Mouse (Mus musculus) thymus, postnatal 14 days (tissue): ENCODE measurements around the gene Fga.
A peak's percentile ranks its signal among the peaks of the same experiment; 100 is the strongest.

Experiments
- DNase-seq: peaks from one replicate; pipeline ENCODE4 v3.0.0; 2021

The Fga gene

DNA sequence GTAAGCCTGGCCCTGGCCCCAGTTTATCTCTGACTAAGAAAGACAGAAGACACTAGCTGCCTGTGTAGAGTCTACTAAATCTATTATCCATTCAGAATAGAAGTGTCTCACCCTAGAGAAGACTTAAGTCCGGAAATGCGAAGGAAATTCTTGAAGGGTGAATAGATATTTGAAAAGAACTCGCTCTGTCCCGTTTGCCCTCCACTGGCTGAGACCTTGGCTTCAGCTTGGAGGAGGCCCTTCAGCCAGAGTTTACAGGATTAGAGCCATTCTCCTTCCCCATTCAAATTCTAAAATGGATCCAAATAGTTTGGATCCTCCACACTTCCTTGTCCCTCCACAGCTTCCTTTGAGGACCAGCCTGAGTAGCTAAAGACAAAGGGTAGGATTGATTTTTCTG is 4.5 kb downstream of the Fga start:
- DNase-seq = no peak

DNA sequence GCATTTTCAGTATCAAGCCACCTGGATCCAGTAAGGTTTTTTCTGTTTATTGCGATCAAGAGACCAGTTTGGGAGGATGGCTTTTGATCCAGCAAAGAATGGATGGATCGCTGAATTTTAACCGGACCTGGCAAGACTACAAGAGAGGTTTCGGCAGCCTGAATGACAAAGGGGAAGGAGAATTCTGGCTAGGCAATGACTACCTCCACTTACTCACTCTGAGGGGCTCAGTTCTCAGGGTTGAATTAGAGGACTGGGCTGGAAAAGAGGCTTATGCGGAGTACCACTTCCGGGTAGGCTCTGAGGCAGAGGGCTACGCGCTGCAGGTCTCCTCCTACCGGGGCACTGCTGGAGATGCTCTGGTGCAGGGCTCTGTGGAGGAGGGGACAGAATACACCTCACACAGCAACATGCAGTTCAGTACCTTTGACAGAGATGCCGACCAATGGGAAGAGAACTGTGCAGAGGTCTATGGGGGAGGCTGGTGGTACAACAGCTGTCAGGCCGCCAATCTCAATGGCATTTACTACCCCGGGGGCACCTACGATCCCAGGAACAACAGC is 7.0 kb downstream of the Fga start:
- no peak for DNase-seq

DNA sequence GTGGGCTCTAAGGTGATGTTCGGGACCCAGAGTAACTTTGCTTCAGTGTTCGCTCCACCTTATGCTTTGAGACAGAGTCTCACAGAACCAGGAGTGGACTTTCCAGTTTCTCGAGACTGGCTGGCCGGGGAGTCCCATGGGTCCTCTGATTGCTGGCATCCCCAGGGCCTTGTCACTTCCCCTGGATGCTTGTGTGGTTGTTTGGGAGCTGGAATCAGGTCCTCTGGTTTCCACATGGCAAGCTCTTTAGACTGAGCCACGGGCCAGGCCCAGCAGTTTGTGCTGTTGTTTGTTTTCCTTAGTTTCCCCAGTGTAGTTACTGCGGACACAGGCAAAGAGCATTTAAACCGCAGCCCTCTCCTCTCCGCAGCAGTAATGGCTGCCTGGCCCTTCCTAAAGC is 7.9 kb downstream of the Fga start:
- no peak for DNase-seq

DNA sequence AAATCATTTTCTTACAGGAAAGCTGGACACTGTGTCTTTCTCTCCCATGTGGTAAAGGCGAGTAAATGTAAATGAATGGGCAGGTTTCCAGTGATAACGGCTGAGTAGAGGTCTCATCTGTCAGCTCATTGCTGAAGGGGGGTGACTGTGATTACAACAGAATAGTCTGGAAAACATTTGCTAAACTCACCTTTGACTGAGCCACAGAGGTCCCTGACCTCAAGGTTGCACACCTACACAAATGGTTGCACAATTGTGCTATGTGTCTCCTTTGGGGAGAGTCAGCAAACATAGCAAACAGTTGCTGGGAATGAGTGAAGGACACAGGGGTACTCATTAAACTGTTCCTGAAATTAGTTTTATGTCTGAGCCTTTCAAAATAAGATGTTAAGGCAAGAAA is 13.0 kb downstream of the Fga start:
- DNase-seq = no peak

DNA sequence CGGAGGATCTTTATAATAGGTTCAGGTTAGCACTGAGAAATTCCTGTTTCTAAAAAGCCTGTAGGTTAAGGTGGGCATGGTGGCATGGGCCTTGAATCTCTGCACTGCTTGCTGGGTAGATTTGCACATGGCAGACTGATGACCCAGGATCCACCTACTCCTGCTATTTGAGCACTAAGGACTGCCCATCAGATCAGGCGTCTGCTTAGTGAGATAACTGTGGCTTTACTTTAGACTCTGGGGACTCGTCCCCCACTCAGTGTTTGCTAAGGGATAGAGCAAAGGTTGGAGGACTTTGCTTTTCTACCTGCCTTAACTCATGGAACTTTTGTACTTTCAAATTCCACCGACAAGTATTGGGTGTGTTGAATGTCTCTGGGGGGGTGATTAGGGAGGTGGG is 13.8 kb downstream of the Fga start:
- DNase-seq = no peak

DNA sequence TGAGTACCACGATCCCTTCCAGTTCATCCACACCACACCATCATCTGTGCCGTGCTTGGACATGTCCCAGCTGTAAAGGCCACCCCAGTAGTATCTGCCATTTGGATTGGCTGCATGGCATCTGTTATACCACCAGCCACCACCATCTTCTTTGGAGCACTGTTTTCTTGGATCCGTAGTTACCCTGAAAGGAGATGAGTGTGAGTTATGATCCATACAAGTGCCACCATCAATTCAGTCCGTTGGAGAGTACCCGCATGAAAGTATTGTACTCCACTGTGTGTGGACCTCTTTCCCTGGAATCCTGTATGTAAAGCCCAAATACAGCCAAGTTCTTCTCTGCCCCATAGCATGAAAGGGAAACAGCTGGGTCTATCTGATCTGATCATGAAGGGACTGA is 16.6 kb downstream of the Fga start:
- no peak for DNase-seq

DNA sequence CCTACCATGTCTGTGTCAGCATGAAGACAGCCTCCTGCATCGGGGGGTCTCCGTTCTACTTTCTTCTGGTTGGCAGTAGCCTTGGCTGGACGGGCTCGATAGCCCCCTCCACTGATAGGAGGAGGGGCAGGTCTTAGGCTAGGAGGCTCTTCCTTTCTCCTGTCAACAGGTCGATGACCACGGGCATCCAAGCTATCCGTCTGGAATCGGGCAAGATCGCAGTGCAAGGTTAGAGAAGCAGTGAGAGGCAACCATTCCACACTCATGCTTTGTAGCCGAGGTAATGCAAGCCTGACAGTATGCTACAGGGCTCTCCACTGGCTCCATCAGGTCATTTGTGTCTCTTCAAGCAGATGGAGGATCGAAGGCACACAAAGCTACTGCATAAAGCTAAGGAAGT is 20.8 kb downstream of the Fga start:
- no peak for DNase-seq

DNA sequence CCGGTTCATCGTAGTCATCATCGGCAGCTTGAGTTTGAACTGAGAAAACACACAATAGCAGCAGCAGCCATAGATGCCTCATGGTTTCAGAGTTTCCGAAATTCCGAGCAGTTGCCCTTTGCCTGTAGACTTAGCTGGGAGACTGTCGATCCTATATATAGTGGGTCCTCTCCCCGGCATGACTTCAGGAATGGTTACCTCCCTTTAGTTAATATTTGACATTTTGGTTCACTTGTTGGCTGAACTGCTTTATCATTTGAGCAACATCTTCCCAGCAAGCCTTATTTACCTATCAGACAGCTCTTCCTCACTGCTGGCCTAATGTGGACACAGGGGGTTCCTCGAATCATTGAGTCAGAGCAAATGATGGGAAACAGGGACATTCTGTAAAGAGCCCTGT is 23.8 kb downstream of the Fga start, which contains the start of gene Fgb:
Gene Fgb (minus strand): TSS at position 184 of the 400 bp plus-strand sequence.
- no peak for DNase-seq

DNA sequence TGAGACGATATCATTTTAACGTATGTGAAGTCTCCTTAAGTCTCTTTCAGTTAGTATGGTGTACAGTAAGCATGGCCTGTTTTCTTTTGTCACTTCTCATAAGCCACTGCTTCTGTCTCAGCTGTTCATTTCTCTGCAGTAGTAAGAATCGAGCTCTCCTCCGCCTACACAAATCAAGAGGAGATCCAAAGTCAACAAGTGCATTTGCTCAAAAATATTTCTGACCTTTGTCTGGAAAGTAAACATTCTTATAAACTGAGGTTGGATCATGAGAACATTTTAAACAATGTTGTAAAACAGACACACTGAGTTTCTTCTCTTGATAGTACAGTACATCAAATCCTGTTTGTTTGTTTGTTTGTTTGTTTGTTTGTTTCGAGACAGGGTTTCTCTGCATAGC is 24.8 kb downstream of the Fga start:
- no peak for DNase-seq

DNA sequence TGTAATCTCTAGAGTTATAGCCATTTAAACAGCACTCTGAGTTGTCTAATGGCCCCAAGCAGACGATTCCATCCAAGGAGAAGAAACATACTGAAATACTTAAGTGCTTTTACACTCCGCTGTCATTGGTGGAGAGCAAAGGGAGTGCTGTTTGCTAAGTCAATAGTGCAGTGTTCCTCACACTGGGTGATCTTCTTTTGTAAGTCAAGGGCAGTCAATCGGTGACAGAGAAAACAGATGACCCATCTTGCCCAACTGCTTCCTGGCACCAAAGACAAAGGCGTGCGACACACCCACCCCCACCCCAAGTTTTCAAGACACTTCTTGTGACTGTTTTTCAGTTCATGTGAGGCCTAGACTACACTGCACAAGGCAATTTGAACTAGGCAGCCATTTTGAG is 26.2 kb downstream of the Fga start:
- no peak for DNase-seq

DNA sequence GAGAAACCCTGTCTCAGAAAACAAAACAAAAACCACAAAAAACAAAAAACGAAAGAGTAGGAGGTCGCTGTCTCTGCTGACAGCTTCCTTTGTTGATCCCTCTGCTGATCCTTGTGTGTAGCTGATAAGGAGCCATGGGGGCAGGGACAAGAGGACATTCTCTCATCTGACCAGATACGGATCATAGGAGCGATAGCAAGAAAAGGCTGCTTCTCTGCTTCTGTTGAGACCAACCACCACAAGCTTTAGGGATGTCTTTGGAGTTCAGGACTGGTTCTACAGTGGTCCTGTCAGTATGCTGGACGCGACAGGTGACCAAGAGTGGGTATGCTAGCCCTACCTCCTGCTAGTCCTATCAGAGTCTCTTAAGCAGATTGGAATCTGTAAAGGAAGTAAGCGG is 27.2 kb downstream of the Fga start:
- DNase-seq = no peak

DNA sequence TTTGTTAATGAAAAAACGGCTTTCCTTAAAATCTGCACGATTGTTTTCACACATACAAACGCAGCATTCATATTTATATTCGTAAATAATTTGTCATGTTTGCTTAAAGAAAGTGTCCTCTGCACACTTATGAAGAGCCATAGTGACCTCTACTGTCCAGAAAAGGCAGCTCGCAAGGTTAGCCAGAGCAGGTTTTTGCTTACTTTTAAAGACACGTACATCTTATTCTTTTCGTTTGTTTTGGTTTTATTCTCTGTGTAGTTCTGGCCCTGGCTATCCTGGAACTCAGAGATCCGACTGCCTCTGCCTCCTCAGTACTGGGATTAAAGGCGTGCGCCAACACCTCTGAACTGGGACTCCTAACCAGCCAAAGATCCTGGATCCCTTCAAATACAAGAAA is 27.9 kb downstream of the Fga start:
- DNase-seq = peak; percentile 10

DNA sequence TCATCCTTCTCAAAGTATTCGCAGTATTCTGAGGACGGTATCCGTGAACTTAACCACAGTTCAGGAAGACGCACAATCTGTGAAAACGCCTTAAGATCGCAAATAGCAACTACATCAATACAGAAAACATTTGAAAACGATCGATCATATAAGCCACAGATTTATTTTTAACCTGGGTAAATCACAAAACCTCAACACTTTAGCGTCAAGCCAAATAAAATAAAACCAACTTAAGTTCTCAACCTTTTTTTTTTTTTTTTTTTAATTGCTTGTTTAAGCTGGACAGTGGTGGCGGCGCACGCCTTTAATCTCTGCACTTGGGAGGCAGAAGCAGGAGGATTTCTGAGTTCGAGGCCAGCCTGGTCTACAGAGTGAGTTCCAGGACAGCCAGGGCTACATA is 28.9 kb downstream of the Fga start:
- no peak for DNase-seq

DNA sequence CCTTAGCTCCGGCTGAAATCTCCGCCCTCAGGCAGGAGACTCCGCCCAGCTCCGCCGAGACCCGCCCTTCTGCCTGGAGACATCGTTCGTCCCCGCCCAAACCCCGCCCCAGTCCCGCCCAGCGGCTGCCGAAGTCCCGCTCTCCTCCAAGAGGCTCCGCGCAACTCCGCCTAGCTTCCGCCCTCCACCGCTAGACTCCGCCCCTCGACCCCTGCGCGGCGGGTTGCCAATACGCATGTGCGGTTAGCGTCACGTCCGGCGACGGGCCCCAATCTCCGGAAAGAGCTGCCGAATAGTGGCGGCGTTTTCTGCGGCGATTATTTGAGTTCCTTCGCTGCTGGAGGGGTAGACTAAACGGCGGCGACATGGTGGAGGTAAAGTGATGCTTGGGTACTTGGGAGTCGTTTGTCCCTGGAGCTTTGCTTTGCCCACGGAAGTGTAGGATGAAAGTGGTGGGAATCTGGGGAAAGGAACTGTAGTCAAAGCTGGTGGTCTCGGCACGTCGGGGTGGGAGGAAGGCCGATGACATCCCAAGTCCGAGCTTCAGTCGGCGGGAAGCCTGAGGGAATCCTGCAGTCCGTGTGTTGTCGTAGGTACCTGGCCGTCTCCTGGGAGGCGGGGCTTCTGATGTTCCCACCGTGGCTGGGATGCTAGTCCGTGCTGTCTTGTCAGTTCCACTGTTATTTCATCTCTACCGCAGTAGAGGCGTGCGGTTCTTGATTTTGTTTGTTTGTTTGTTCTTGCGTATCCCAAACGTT is 29.6 kb downstream of the Fga start, which contains the start of gene Plrg1:
Gene Plrg1 (plus strand): TSS at position 242 of the 758 bp plus-strand sequence.
- peak; percentile 99 for DNase-seq

DNA sequence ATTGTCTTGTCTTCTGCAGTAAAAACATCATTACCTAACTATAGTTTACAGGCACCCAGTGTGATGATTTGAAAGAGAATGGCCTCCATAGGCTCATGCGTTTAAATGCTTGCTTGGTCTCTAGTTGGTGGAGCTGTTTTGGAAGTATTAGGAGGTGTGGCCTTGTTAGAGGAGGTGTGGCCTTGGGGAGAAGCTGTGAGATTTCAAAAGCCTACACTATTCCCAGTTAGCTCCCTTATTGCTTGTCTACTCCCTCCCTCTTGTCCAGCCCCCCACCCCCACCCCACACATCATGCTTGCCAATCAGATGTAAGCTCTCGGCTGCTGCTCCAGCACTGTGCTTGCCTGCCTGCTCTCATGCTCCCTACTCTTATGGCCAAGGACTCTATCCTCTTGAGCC is 31.2 kb downstream of the Fga start:
- no peak for DNase-seq

DNA sequence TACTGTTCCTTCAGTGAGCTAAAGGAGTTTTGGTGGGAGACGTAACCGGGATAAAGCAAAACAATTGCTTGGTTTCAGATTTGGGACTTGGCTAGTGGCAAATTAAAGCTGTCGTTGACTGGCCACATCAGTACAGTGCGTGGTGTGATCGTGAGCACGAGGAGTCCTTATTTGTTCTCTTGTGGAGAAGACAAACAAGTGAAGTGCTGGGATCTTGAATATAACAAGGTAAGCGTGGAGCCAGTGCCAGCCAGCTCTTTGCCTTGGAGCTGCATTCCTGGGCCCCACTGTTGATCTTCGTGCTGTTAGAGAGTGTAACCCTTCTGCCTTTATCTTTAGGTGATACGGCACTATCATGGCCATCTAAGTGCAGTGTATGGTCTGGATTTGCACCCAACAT is 42.0 kb downstream of the Fga start:
- no peak for DNase-seq

DNA sequence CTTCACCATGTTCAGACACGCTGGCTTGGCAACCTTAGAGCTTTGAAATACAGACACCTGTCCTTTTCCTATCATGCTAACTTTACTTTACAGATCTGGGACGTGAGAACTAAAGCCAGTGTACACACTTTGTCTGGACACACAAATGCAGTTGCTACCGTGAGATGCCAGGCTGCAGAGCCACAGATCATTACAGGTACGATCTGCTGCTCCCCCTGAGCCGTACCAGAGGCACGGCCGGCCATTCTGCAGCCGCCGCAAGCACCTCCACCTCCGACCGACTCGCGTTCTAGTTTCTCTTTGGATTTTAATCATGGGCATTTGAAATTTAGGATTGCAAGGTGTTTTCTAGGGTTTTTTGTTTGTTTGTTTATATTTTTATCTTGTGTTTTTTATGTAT is 43.0 kb downstream of the Fga start:
- no peak for DNase-seq

DNA sequence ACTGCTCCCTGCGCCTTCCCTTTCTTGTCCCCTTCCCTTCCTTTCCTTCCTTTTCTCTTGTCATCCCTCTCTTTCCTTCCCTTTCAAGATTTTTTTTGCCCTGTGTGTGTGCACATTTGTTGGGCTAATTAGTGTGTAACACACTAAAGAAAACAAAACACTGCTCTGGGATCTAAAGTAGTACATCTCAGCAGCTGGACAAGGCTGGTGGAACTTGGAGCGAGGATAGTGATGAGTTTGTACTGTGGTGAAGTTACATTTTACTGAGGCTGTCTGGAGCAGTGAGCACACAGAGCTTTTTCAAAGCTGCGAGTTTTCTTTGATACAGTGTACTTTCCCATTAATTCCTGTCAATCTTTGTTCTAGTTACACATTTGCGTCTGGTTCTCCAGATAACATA is 44.4 kb downstream of the Fga start:
- DNase-seq = no peak

DNA sequence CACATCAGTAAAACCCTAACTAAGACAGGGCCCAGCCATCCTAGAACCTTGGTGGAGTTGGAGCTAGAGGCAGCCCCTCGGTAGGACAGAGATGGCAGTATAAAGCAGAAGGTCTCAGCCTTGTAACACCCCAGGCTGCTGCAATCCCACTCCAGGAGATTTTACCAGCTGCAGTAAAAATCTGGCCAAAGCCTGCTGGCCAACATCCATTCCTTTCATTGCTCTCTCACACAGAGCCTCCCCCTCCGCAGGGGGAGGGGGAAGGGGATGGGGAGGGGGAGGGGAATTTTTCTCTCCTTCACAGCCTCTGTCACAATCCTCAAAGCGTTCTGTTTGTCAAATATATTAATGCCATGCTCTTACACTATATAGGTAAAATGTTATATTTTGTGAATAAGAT is 50.7 kb downstream of the Fga start:
- no peak for DNase-seq

DNA sequence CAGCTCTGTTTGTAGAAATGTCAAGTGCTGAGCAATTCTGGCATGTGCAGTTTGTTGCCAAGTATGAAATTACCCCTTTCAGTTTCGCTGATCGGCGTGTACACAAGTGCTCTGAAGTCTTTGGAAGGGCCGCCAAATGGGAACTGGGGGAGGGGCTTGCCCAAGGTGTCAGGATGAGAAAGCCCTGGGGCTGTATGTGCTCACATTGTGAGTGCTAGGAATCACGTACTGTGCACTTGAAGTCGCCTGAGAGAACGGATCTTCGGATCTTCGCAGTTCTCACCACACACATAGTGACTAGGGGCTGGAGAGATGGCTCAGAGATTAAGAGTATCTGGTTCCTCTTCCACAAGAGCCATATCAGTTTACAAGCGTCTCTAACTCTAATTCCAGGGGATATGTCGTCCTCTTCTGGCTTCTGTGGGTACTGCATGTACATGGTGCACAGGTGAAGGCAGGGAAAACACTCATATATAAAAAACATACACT is 54.7 kb downstream of the Fga start:
- DNase-seq = peak; percentile 56
